Mouse (Mus musculus) lung, adult 18-20 months (tissue): ENCODE results near the gene Ubox5.
"Not testable (repeated sequence)": the region's sequence is repeated elsewhere in the genome, so short reads cannot be mapped to it uniquely, and the experiment has no call there.

Experiments
- DNase-seq, 2 experiments: peaks; one replicate each; pipeline ENCODE4 v3.0.0; 2022; ENCODE audit warnings: mixed read lengths in 2 of 2

Gene Ubox5

DNA sequence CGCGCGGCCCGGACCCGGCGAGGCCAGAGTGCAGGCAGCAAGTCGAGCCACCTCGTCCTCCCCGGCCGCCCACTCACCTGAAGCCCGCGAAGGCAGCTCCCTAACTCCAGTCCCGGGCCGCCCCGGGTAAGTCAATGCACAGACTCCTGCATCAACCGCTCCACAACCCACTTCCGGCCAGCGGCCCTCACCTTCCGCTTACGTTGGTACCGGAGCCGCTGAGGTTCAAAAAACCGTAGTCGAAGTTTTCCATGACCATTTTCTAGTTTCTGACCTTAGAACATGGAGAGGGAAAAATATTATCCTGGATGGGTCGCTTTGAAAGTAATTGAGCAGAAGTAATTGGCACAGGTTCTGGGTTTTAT, at the start of gene Ubox5, which contains the start of gene Fastkd5:
Gene Ubox5 (minus strand): TSS at position 200 of the 365 bp plus-strand sequence.
Gene Fastkd5 (minus strand): TSS at position 189 of the 365 bp plus-strand sequence.
- peak; percentile 91 for DNase-seq

GRCm38 (mm10) chr2:130679154-130679553, 49.3 kb upstream of the Ubox5 start:
- DNase-seq: no peak

DNA sequence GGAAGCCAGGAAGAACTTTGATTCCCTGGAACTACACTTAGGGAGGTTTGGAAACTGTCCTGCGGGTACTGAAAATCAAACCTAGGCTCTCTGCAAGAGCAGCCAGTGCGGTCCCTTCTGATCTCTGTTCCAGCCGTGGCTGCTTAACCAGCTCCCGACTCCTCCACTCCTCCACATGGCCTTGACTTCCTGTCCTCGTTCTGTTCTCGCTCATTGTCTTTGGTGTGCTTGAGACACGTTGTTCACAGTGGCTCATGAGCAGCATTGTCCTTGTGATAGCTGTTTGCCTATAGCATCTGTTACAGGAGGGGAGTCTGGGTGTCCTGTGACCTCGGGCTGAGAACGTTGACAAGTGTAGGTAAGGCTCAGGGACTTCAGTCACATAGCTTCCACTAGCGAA, 47.4 kb upstream of the Ubox5 start:
- no peak for DNase-seq

DNA sequence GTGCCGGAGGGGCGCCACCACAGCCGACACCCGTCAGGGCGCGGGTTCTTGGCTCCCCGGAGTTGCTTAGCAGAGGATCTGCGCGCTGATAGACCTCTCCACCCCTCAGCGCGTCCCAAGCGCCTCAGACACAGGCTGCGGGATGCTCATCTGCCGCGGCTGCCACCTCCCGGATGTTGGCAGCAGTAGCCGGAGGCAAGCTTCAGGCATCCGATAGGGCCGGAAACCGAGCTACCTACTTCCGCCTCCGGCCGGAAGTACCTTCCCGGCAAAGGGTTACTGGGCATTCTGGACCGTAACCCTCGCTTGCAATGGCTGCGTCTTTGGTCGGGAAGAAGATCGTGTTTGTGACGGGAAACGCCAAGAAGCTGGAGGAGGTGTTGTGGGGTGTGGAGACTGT, 37.7 kb upstream of the Ubox5 start, which contains the start of gene Itpa:
Gene Itpa (plus strand): TSS at position 52 of the 400 bp plus-strand sequence.
- DNase-seq: peak; percentile 85 to 90

DNA sequence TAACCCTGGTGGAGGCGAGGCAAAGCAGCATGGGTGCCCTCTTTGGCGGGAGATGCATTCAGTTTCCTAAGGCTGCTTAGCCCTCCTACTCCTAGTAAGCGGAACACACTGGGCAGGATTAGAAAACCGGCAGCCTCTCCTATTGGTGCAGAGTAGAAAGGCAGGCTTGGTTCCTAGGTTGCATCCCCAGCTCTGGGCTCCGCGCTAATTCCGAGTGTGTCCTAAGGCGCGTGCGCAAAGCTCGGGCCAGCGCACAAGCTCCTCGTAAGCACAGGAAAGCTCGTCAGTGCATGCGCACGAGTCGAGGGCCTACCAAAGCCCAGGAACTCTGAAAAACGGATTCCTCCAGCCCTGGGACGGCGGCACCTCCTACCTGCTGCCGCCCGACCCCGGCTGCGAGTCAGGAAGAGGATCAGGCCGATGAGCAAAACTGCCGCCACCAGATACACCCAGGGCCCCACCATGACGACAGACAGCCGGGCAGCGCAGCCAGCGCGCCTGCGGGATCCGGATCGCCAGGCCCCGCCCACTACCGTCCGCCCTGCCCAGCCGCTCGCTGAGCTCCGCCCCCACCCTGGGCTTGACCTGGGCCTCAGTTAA, 34.4 kb upstream of the Ubox5 start, which contains the start of gene Ddrgk1:
Gene Ddrgk1 (minus strand): TSS at position 558 of the 600 bp plus-strand sequence.
- peak; percentile 91 to 92 for DNase-seq

DNA sequence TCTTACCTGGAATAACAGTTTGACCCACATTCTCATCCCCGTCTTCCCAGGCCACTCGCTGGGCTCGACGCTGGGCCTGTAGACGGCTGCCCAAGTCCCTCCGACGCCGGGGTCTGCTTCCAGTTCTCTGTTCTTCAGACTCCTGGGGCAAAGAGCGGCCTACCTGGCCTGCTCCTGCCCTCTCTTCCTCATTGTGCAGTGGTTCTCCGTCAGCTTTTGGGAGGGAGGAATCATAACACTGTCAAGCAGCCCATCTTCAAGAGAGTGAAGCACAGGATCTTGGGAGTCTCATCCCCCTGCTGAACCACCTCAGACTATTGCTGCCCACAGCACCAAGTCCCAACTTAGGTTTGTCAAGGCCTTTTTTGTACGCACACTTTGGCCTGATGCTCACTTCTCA, 33.5 kb upstream of the Ubox5 start:
- no peak for DNase-seq

- no peak for DNase-seq
These were observed 28.7 kb upstream of the Ubox5 start for GRCm38 (mm10) chr2:130658530-130658929.

GRCm38 (mm10) chr2:130657541-130657940, 27.7 kb upstream of the Ubox5 start:
- DNase-seq: no peak

DNA sequence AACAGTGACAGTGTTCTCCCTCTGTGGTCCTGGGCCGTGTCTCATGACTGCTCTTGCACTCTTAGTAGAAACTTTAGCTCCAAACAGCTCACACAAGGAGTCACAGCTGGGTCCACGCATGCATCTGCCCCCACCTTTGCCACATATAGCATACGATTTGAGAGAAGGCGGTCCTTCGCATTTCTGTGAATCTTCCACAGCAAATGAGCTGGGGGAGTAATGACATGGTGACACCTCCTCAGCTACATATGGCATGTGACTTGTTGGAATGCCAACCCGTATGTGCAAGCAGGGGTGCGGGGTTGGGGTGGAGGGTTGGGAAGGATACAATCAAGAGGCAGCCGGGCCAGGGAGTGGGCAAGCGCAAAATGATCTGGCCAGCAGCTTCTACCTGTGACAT, 26.7 kb upstream of the Ubox5 start:
- DNase-seq: no peak

- no peak for DNase-seq
These were observed 26.0 kb upstream of the Ubox5 start for GRCm38 (mm10) chr2:130655660-130656339.

GRCm38 (mm10) chr2:130653760-130654159, 23.9 kb upstream of the Ubox5 start:
- DNase-seq: no peak

DNA sequence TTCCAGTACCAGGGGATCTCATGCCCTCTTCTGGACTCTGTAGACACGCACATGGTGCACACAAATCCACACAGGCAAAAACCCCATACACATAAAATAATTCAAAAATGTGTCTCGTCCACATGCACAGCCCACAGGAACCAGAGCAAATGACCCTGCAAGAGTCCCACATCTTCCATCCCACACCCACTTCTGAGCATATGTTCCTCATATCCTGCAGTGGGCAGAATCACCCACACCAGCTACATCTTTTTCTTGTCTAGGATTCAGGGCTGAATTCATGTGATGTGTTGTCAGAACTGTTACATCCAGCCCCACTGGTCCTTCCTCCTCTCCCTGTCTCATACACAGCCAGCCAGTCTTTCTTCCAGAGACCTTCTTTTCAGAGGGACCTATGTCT, 23.5 kb upstream of the Ubox5 start:
- no peak for DNase-seq

DNA sequence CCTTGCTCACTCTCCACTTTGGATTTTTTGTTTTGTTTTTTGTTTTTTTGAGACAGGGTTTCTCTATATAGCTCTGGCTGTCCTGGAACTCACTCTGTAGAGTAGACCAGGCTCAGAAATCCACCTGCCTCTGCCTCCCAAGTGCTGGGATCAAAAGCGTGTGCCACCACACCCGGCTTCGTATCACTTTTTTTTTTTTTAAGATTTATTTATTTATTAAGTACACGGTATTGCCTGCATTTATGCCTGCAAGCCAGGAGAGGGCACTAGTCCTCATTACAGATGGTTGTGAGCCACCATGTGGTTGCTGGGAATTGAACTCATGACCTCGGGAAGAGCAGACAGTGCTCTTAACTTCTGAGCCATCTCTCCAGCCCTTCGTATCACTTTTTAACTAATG, 19.2 kb upstream of the Ubox5 start:
- DNase-seq: not testable (repeated sequence)

DNA sequence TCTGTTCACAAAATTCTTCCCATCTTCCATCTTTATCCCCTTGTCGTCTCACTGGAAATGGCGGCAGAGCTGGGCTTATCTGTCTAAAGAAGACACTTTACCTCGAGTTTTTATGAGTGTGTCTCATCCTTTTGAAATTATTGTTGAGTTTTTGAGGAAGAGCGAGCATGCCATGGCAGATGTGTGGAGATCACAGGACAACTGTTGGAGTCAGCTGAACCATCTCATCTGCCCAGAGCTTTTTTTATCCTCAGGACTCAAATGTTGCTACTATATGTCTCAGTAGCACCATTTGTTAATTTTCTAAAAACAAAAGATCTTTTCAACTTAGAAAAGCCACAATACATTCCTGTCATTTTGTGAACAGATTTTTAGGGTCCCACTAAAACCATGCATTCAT, 15.4 kb upstream of the Ubox5 start:
- no peak for DNase-seq

DNA sequence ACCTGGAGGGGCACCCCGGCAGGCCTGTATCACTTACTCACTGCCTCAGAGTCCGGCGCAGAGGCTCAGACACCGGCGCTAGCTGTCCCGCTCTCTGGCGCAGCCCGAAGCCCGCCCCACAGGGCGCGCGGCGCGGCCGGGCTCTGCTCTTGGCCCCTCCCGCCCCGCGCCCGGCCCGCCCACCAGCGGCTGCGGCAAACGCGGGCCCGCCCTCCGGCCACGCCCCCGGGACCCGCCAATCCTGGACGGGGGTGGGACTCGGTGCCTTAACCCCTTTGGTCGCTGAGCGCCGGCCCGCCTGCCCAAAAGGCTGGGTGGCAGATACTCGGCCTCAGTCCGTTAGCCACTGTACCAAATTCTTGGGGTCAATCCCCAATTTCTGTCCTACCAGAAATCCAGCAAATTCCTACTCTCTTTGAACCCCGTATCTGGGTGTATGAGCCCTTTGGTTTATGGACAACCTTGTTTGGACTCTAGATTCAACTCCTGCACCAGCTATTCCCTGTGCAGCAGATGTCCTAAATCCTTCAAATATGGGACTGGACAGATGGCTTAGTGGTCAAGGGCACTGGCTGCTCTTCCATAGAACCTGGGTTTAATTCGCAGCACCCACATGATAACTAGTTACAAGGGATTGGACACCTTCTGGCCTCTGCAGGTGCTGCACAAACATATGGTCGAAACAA, 13.0 kb upstream of the Ubox5 start, which contains the start of gene Lzts3:
Gene Lzts3 (minus strand): TSS at position 120 of the 686 bp plus-strand sequence.
- peak; percentile 90 to 94 for DNase-seq

DNA sequence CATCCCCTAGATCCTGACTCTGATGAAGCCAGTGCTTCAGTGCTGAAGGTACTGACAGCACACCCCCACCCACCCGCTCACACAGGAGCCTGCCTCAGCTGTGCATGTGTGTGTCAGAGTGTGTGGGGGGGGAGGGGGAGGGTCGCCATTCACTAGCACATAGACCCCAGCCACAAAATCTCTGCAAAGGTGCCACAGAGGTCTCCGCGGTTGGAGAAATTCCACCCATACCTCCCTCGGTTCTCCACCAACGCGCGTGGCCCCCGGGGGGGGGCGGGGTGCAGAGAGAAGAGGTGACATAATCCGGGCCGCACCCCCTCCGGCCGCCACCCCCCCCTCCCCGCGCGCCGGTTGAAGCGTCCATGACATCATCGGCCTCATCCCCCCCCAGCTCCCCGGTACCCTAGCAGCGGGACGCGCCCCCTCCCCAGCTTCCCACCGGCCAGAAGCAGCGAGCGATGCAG, 12.4 kb upstream of the Ubox5 start:
- peak in 1 of 2 experiments; percentile 31 for DNase-seq

- no peak for DNase-seq
These were observed 11.7 kb upstream of the Ubox5 start for GRCm38 (mm10) chr2:130641351-130642025.

- no peak for DNase-seq
These were observed 9.4 kb upstream of the Ubox5 start for GRCm38 (mm10) chr2:130639276-130639675.

DNA sequence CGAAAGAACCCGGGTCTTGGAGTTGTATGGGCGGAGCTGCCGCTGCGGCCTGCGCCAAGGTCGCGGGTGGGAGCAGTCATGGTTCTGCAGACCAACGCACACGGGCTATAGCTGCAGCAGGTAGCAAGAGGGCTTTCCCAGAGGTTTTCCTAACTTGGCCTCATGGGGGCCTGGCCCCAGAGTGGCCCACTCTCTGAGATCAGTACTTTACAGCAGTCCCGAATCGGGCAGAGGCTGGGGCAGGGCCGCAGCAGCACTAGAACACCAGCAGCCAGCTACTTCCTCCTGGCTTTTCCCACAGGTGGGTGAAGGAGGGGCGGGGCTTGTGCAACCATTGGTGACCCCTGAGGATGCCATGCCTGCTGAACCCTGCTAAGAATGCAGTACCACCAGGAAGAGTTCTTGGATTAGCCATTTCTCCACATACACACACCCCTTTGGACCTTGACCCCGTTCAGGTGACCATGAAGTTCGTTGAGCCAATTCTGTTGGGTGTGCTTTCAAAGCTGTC, 8.3 kb upstream of the Ubox5 start:
- peak in 1 of 2 experiments; percentile 27 for DNase-seq

- DNase-seq: no peak
These were observed 6.0 kb upstream of the Ubox5 start for GRCm38 (mm10) chr2:130635847-130636246.

GRCm38 (mm10) chr2:130634739-130635411, 5.0 kb upstream of the Ubox5 start:
- DNase-seq: peak; percentile 21 to 37
